Mouse (Mus musculus): ENCODE measurements around the gene Gm10310. TPM values are rescaled to one million over a fixed set of nuclear protein-coding genes. Genes with fewer than 3 reads are reported as not detected.
"Not testable (repeated sequence)": the region's sequence is repeated elsewhere in the genome, so short reads cannot be mapped to it uniquely, and the experiment has no call there.

The Gm10310 gene
- polyA plus RNA-seq (2016; fragmentation: Nextera tagmentation; extraction: Ambion mirVana), result not detected in 2 replicates

DNA sequence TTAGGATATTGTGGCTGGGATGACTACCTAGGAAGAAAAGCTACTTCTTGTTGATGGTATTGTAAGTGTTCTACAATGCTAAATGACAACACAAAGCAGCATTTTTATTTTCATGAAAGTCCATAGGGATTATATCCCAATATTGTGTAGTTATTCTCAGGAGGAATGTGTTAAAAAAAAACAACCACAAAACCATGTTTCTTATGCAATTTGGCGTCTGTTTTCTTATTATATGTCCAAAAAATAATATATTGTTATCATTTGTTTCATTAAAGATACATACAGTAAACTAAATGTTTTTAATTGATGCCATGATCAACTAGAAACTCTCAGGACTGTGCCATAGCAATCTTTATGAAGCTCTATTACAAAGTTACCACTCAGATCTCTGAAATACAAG, at the start of gene Gm10310:
TSS of gene Gm10310 (minus strand) at position 101 of the 400 bp plus-strand sequence.
- not testable (repeated sequence) for H3K36me3 ChIP-seq; H3K4me2 ChIP-seq (replicated peaks); H3K27me3 ChIP-seq; H3K4me1 ChIP-seq; H3K9me3 ChIP-seq; ATAC-seq (ENCODE audit: insufficient number of reproducible peaks, insufficient read depth, low FRiP score, low TSS enrichment); H3K9ac ChIP-seq; H3K27ac ChIP-seq; H3K4me3 ChIP-seq
- no CpG with 5 or more reads among the region's 1 CpGs for WGBS

DNA sequence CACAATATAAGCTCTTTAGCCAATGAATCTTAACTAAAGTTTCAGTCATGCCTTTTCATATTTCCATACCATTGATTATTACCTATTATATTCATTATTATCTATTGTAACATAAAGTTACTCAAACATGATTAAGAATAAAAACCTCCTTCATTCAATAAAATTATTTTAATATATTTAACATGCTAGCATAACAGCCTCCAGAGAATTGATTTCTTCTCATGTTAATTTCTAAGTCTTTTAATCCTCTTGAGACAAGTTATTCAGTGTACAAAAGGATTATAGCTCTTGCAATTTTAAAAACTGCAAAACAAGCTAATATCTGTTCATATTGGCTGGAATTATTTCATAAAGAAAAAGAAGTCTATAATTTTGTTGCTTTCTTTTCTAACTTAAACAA, 45.2 kb upstream of the Gm10310 start, which contains the start of gene Olfr821:
TSS of gene Olfr821 (plus strand) at position 301 of the 400 bp plus-strand sequence.
- Histone ChIP-seq H3K4me3 (no peak within 1 kb of the TSS), H3K27me3 (no peaks in the 10 kb centered on the region), H3K9ac (no peak within 1 kb of the TSS), H3K9me3 (no peaks in the 10 kb centered on the region), H3K36me3 (no peaks in the 10 kb centered on the region), H3K4me1 (no peaks in the 10 kb centered on the region), H3K4me2 (replicated peaks) (no peak within 1 kb of the TSS), H3K27ac (no peak within 1 kb of the TSS)
- ATAC-seq (ENCODE audit: insufficient number of reproducible peaks, insufficient read depth, low FRiP score, low TSS enrichment), result no peak

DNA sequence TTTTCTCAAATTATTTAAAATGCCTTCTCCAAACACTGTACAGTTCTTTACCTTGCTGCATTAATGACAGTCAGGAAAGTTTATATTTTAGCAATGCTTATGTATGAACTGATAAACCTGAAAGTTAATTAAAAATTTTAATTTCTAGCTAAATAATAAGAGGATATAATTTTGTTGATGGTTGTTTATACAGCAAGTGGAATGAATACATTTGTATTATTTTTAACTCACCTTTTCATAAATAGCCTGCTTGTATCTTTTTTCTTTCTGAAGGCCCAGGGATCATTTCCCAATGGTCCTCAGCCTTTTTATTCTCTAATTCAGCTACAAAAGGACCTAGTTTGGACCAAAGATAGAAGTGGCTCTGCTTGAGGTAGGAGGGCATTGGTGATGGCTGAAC, 27.5 kb upstream of the Gm10310 start, which contains the start of gene Olfr820:
TSS of gene Olfr820 (plus strand) at position 301 of the 400 bp plus-strand sequence.
- no peaks in the 10 kb centered on the region for H3K9me3 ChIP-seq
- no peak within 1 kb of the TSS for H3K4me2 ChIP-seq (replicated peaks)
- no peaks in the 10 kb centered on the region for H3K36me3 ChIP-seq
- H3K9ac ChIP-seq, result no peak within 1 kb of the TSS
- H3K4me1 ChIP-seq, result no peaks in the 10 kb centered on the region
- no peak for ATAC-seq (ENCODE audit: insufficient number of reproducible peaks, insufficient read depth, low FRiP score, low TSS enrichment)
- H3K27ac ChIP-seq, result no peak within 1 kb of the TSS
- H3K4me3 ChIP-seq, result no peak within 1 kb of the TSS
- H3K27me3 ChIP-seq, result no peaks in the 10 kb centered on the region

DNA sequence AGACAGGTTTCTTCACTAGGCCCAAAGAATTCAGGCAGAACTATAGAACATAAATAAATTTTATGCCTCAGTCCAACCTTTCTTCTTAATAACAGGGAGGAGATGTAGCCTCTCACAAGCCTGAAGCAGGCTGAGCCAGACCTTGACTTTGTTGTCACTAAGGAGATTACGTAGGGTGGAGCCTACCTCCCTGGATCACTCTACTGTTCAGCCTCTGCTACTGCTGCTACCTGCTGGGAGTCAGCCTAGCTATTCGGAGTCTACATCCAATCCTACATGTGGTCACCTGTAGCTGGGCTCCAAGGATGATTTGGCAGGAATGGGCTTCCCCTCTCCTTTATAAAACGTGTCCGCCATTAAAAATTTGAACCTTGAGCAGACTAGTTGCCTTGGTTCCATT, 20.5 kb upstream of the Gm10310 start:
- H3K9ac ChIP-seq; H3K9me3 ChIP-seq; H3K4me2 ChIP-seq (replicated peaks); H3K27me3 ChIP-seq; H3K4me3 ChIP-seq; H3K27ac ChIP-seq; H3K36me3 ChIP-seq; ATAC-seq (ENCODE audit: insufficient number of reproducible peaks, insufficient read depth, low FRiP score, low TSS enrichment); H3K4me1 ChIP-seq: not testable (repeated sequence)
- WGBS, result 83% methylated on average over 4 of the region's 4 CpGs

DNA sequence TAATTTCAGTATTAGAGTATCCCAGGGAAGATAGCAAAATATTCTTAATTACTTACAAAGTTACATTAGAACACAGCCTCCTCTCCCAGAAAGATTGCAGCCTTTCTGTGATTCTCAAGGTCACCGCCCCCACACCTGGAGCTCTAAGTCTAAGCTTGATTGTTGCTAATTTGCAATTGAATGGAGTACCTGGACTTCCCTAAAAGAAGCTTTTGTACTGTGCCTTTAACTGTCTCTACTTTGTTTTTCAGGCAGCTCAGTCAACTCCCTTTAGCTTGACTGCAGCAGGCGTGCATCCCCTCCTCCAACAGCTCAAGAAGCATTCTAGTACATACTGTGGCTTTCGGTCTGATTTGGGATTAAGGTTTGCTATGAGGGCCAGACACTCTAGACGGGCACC, 19.2 kb upstream of the Gm10310 start:
- H3K4me2 ChIP-seq (replicated peaks); H3K4me1 ChIP-seq; H3K27me3 ChIP-seq; H3K9ac ChIP-seq; H3K9me3 ChIP-seq; H3K36me3 ChIP-seq; H3K4me3 ChIP-seq; H3K27ac ChIP-seq; ATAC-seq (ENCODE audit: insufficient number of reproducible peaks, insufficient read depth, low FRiP score, low TSS enrichment): not testable (repeated sequence)
- 86% methylated on average over 4 of the region's 4 CpGs for WGBS

DNA sequence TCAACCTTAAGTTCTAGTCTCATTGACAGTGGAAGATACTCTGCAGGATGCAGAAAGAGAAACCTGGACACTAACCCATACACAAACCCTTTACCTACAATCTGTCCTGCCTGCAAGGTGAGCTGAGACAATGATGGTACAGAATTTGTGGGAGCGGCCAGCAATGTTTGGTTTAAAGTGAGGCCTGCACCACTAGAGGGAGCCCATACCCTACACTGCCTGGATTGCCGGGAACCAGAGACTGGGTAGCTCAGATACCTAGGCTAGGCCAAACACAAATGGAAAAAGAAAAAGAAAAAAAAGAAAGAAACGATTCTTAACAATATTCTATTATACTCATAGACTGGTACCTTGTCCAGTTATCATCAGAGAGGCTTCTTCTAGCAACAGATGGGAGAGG, 3.0 kb downstream of the Gm10310 start:
- not testable (repeated sequence) for H3K27ac ChIP-seq; ATAC-seq (ENCODE audit: insufficient number of reproducible peaks, insufficient read depth, low FRiP score, low TSS enrichment); H3K36me3 ChIP-seq; H3K27me3 ChIP-seq; H3K4me1 ChIP-seq; H3K9me3 ChIP-seq; H3K4me3 ChIP-seq; H3K4me2 ChIP-seq (replicated peaks); H3K9ac ChIP-seq
- no CpG with 5 or more reads among the region's 3 CpGs for WGBS

DNA sequence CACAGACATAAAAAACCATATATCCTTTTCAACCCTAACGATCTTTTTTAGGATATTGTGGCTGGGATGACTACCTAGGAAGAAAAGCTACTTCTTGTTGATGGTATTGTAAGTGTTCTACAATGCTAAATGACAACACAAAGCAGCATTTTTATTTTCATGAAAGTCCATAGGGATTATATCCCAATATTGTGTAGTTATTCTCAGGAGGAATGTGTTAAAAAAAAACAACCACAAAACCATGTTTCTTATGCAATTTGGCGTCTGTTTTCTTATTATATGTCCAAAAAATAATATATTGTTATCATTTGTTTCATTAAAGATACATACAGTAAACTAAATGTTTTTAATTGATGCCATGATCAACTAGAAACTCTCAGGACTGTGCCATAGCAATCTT, 8.8 kb downstream of the Gm10310 start, which contains the start of gene Olfr247:
TSS of gene Olfr247 (minus strand) at position 101 of the 400 bp plus-strand sequence.
- H3K27me3 ChIP-seq; H3K4me3 ChIP-seq; H3K36me3 ChIP-seq; H3K27ac ChIP-seq; H3K9me3 ChIP-seq; H3K4me2 ChIP-seq (replicated peaks); H3K4me1 ChIP-seq; H3K9ac ChIP-seq; ATAC-seq (ENCODE audit: insufficient number of reproducible peaks, insufficient read depth, low FRiP score, low TSS enrichment): not testable (repeated sequence)
- WGBS, result no CpG with 5 or more reads among the region's 2 CpGs

DNA sequence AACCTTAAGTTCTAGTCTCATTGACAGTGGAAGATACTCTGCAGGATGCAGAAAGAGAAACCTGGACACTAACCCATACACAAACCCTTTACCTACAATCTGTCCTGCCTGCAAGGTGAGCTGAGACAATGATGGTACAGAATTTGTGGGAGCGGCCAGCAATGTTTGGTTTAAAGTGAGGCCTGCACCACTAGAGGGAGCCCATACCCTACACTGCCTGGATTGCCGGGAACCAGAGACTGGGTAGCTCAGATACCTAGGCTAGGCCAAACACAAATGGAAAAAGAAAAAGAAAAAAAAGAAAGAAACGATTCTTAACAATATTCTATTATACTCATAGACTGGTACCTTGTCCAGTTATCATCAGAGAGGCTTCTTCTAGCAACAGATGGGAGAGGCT, 11.9 kb downstream of the Gm10310 start:
- no CpG with 5 or more reads among the region's 3 CpGs for WGBS
- H3K4me1 ChIP-seq; H3K9ac ChIP-seq; H3K36me3 ChIP-seq; H3K4me2 ChIP-seq (replicated peaks); ATAC-seq (ENCODE audit: insufficient number of reproducible peaks, insufficient read depth, low FRiP score, low TSS enrichment); H3K4me3 ChIP-seq; H3K27me3 ChIP-seq; H3K9me3 ChIP-seq; H3K27ac ChIP-seq: not testable (repeated sequence)

DNA sequence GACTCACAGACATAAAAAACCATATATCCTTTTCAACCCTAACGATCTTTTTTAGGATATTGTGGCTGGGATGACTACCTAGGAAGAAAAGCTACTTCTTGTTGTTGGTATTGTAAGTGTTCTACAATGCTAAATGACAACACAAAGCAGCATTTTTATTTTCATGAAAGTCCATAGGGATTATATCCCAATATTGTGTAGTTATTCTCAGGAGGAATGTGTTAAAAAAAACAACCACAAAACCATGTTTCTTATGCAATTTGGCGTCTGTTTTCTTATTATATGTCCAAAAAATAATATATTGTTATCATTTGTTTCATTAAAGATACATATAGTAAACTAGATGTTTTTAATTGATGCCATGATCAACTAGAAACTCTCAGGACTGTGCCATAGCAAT, 17.7 kb downstream of the Gm10310 start, which contains the start of gene Olfr819:
TSS of gene Olfr819 (minus strand) at position 101 of the 400 bp plus-strand sequence.
- H3K36me3 ChIP-seq; H3K27ac ChIP-seq; H3K9ac ChIP-seq; ATAC-seq (ENCODE audit: insufficient number of reproducible peaks, insufficient read depth, low FRiP score, low TSS enrichment); H3K4me1 ChIP-seq; H3K4me2 ChIP-seq (replicated peaks); H3K4me3 ChIP-seq; H3K9me3 ChIP-seq; H3K27me3 ChIP-seq: not testable (repeated sequence)
- 73% methylated on average over 2 of the region's 2 CpGs for WGBS

DNA sequence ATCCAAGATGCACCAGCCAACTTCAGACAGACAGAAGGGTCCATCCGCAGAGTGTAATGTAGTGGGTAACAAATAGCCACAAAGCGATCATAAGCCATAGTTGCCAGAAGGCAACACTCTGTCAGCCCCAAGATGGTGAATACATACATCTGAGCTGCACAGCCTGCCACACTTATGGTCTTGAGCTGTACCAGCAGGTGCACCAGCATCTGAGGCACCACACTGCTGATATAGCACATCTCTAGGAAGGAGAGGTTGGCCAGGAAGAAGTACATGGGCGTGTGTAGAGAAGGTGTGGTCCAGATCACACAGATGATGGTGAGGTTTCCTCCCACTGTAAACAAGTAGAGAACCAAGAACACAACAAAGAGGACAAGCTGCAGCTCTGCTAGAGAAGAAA, 18.6 kb downstream of the Gm10310 start:
- ATAC-seq (ENCODE audit: insufficient number of reproducible peaks, insufficient read depth, low FRiP score, low TSS enrichment); H3K27me3 ChIP-seq; H3K4me2 ChIP-seq (replicated peaks); H3K4me3 ChIP-seq; H3K4me1 ChIP-seq; H3K36me3 ChIP-seq; H3K27ac ChIP-seq; H3K9me3 ChIP-seq; H3K9ac ChIP-seq: not testable (repeated sequence)
- 84% methylated on average over 2 of the region's 3 CpGs for WGBS

DNA sequence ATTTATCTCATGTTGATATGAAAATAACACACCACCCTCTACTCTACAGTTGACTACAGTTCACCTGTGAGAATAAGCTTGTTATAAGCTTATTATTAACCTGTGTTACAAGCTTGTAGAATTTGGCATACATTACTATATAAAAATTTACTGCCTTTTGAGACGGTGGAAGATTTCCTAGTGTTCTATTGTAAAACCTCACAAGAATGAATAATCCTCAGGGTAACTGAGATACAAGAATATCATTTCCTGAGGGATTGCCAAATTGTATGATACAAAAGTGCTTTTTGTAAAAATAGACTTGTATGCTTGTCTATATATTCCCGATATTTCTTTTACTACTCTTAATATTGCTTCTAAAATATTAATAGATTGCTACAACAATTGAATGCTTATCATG, 35.9 kb downstream of the Gm10310 start, which contains the start of gene Olfr818:
TSS of gene Olfr818 (minus strand) at position 101 of the 400 bp plus-strand sequence.
- ATAC-seq (ENCODE audit: insufficient number of reproducible peaks, insufficient read depth, low FRiP score, low TSS enrichment), result no peak
- Histone ChIP-seq H3K27ac (no peak within 1 kb of the TSS), H3K4me2 (replicated peaks) (no peak within 1 kb of the TSS), H3K9me3 (no peaks in the 10 kb centered on the region), H3K4me3 (no peak within 1 kb of the TSS), H3K4me1 (no peaks in the 10 kb centered on the region), H3K9ac (no peak within 1 kb of the TSS), H3K27me3 (no peaks in the 10 kb centered on the region), H3K36me3 (no peaks in the 10 kb centered on the region)
- WGBS, result 92% methylated on average over 2 of the region's 2 CpGs

All from embryonic facial prominence, embryonic 12.5 days (tissue).